Mouse (Mus musculus) WW6 (cell line): ENCODE results near the gene Npas2.

ENCODE experiments used
- DNase-seq: peaks from one replicate; pipeline ENCODE4 v3.0.0-alpha.2; 2013; ENCODE audit warnings: low read depth, low spot score

Gene Npas2

GRCm38 (mm10) chr1:39212982-39213381 lies 19.5 kb downstream of the Npas2 start:
- no peak for DNase-seq

- no peak for DNase-seq
These were observed 24.1 kb downstream of the Npas2 start for GRCm38 (mm10) chr1:39217584-39217983.

GRCm38 (mm10) chr1:39228401-39228800 lies 34.9 kb downstream of the Npas2 start:
- DNase-seq = no peak

GRCm38 (mm10) chr1:39230021-39230420 lies 36.5 kb downstream of the Npas2 start:
- no peak for DNase-seq

GRCm38 (mm10) chr1:39234815-39235449 lies 41.4 kb downstream of the Npas2 start:
- no peak for DNase-seq

GRCm38 (mm10) chr1:39237503-39238255 lies 44.1 kb downstream of the Npas2 start:
- no peak for DNase-seq

GRCm38 (mm10) chr1:39240860-39241584 lies 47.5 kb downstream of the Npas2 start:
- DNase-seq = no peak

GRCm38 (mm10) chr1:39244726-39245125 lies 51.2 kb downstream of the Npas2 start:
- no peak for DNase-seq

- DNase-seq = no peak
These were observed 58.1 kb downstream of the Npas2 start for GRCm38 (mm10) chr1:39251679-39252078.

- DNase-seq = no peak
These were observed 60.2 kb downstream of the Npas2 start for GRCm38 (mm10) chr1:39253771-39254170.

GRCm38 (mm10) chr1:39256051-39256450 lies 62.5 kb downstream of the Npas2 start:
- no peak for DNase-seq

GRCm38 (mm10) chr1:39256513-39257330 lies 63.2 kb downstream of the Npas2 start:
- no peak for DNase-seq

- no peak for DNase-seq
These were observed 63.7 kb downstream of the Npas2 start for GRCm38 (mm10) chr1:39257331-39257594.

- DNase-seq = no peak
These were observed 66.1 kb downstream of the Npas2 start for GRCm38 (mm10) chr1:39259668-39260067.

- no peak for DNase-seq
These were observed 66.8 kb downstream of the Npas2 start for GRCm38 (mm10) chr1:39260183-39260978.

- no peak for DNase-seq
These were observed 73.4 kb downstream of the Npas2 start for GRCm38 (mm10) chr1:39266843-39267512.

GRCm38 (mm10) chr1:39272976-39273375 lies 79.4 kb downstream of the Npas2 start:
- DNase-seq = no peak

- no peak for DNase-seq
These were observed 86.9 kb downstream of the Npas2 start for GRCm38 (mm10) chr1:39280391-39280790.

GRCm38 (mm10) chr1:39280989-39281875 lies 87.7 kb downstream of the Npas2 start:
- DNase-seq = no peak

GRCm38 (mm10) chr1:39281888-39282287 lies 88.4 kb downstream of the Npas2 start:
- DNase-seq = no peak
